Mouse (Mus musculus) thymus, adult 2 months (tissue): ENCODE data around the gene Mettl9.

Source experiments
- CTCF ChIP-seq: fragments of 200-500 bp; IDR thresholded peaks from 2 replicates; pipeline ENCODE4 v1.5.1; 2012; ENCODE audit warnings: mild to moderate bottlenecking, control low read depth, low read length, moderate library complexity, borderline replicate concordance; ENCODE audit not compliant: control insufficient read depth, poor library complexity, insufficient read depth; ENCODE audit errors: extremely low read depth
- POLR2A ChIP-seq: fragments of 200-500 bp; IDR thresholded peaks from 2 replicates; pipeline ENCODE4 v1.6.1; 2012; ENCODE audit warnings: mild to moderate bottlenecking, low read length, control low read depth, moderate library complexity; ENCODE audit not compliant: control insufficient read depth, poor library complexity, insufficient read depth; ENCODE audit errors: extremely low read depth

DNA sequence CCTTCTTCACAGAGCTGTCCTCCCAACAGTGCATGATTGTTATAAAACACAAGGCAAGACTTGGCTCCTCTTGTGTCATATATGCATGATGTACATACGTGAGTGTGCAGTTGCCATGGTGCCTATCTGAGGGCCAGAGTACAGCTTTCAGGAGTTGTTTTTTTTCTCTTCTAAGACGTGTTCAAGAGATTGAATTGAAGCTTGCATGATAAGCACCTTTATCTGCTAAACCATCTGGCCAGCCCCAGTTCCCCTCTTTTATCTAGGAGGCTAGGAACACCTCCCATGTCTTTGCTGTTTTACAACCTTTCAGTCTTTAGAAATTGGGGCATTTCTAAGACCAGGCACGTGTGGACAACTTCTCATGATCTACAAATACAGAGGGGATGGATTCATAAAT lies 77.5 kb downstream of the Mettl9 start:
- no peak for TF ChIP-seq CTCF
- no peak for TF ChIP-seq POLR2A
